Mouse (Mus musculus) myocyte (in vitro differentiated cells): ENCODE results near the gene Itm2c. TPM values are rescaled to one million over a fixed set of nuclear protein-coding genes. Genes with fewer than 3 reads are reported as not detected.

Experiments used
- H3K27me3 ChIP-seq: one replicate; pipeline ENCODE4 v1.6.1; 2011; ENCODE audit not compliant: control insufficient read depth, insufficient read depth, insufficient read length
- H3K36me3 ChIP-seq: one replicate; pipeline ENCODE4 v1.6.1; 2011; ENCODE audit not compliant: control insufficient read depth, insufficient read depth
- H3K4me2 ChIP-seq: one replicate; pipeline ENCODE4 v1.6.1; 2011; ENCODE audit warnings: low read depth, control low read depth
- H3K4me3 ChIP-seq: one replicate; pipeline ENCODE4 v1.5.1; 2011; ENCODE audit warnings: mild to moderate bottlenecking, control low read depth, moderate library complexity
- H3K79me2 ChIP-seq: one replicate; pipeline ENCODE4 v1.6.1; 2011; ENCODE audit not compliant: control insufficient read depth, insufficient read depth
- H3ac ChIP-seq: one replicate; pipeline ENCODE4 v1.6.1; 2011; ENCODE audit not compliant: control insufficient read depth, insufficient read length
- CEBPB ChIP-seq: IDR thresholded peaks from 2 replicates; pipeline ENCODE4 v1.6.1; 2011; ENCODE audit warnings: mild to moderate bottlenecking, moderate library complexity; ENCODE audit not compliant: poor library complexity, insufficient read depth, severe bottlenecking
- E2F4 ChIP-seq: IDR thresholded peaks from one replicate; pipeline ENCODE4 v1.6.1; 2011; ENCODE audit warnings: mild to moderate bottlenecking, control low read depth, moderate library complexity; ENCODE audit not compliant: insufficient read depth
- MAX ChIP-seq: IDR thresholded peaks from one replicate; pipeline ENCODE4 v1.6.1; 2011; ENCODE audit warnings: low read depth, mild to moderate bottlenecking, control low read depth
- MYOD1 ChIP-seq, 3 experiments: IDR thresholded peaks; one replicate each; pipeline ENCODE4 v1.6.1; 2011; ENCODE audit warnings: control low read depth in 2 of 3, low read depth in 2 of 3, mild to moderate bottlenecking in 2 of 3, moderate library complexity in 1 of 3; ENCODE audit not compliant: insufficient read length in 2 of 3, control insufficient read depth in 1 of 3
- MYOG ChIP-seq, 3 experiments: IDR thresholded peaks; one replicate each; pipeline ENCODE4 v1.6.1; 2011; ENCODE audit warnings: control low read depth in 2 of 3, low read depth in 2 of 3, mild to moderate bottlenecking in 2 of 3; ENCODE audit not compliant: insufficient read length in 2 of 3, control insufficient read depth in 1 of 3, insufficient read depth in 1 of 3
- POLR2A ChIP-seq: IDR thresholded peaks from one replicate; pipeline ENCODE4 v1.6.1; 2011; ENCODE audit warnings: low read depth, mild to moderate bottlenecking, control low read depth, moderate library complexity; ENCODE audit not compliant: insufficient read length
- POLR2AphosphoS2 ChIP-seq: IDR thresholded peaks from one replicate; pipeline ENCODE4 v1.6.1; 2011; ENCODE audit warnings: low read depth, control low read depth; ENCODE audit not compliant: insufficient read length
- REST ChIP-seq: IDR thresholded peaks from one replicate; pipeline ENCODE4 v1.6.1; 2011; ENCODE audit warnings: mild to moderate bottlenecking, control low read depth, moderate library complexity; ENCODE audit not compliant: insufficient read depth, insufficient read length
- SRF ChIP-seq: IDR thresholded peaks from one replicate; pipeline ENCODE4 v1.6.1; 2011; ENCODE audit warnings: low read depth; ENCODE audit not compliant: control insufficient read depth, insufficient read length
- TCF12 ChIP-seq: IDR thresholded peaks from one replicate; pipeline ENCODE4 v1.6.1; 2011; ENCODE audit warnings: mild to moderate bottlenecking, control low read depth; ENCODE audit not compliant: poor library complexity, insufficient read depth, severe bottlenecking
- TCF3 ChIP-seq: IDR thresholded peaks from one replicate; pipeline ENCODE4 v1.6.1; 2011; ENCODE audit warnings: low read depth, control low read depth; ENCODE audit not compliant: insufficient read length
- USF1 ChIP-seq: IDR thresholded peaks from one replicate; pipeline ENCODE4 v1.6.1; 2011; ENCODE audit warnings: low read depth, mild to moderate bottlenecking, control low read depth, moderate library complexity
- polyA plus RNA-seq: library from polyadenylated mRNA; unstranded; fragments of >200 nt; fragmentation: generic; extraction: Trizol; gene quantifications from one replicate; pipeline ENCODE4 v1.2.1, GENCODE M21; 2012; ENCODE audit warnings: missing spikeins

Itm2c gene
- polyA plus RNA-seq, 1 experiment = 86.6 TPM

GRCm38 (mm10) chr1:85935148-85935852 is 41.2 kb downstream of the Itm2c start:
- Histone ChIP-seq H3ac (no peak overlapping the region), H3K4me2 (no peak overlapping the region), H3K4me3 (no peak overlapping the region), H3K27me3 (peaks cover 6% of the 10 kb centered on the region), H3K36me3 (no peaks in the 10 kb centered on the region), H3K79me2 (no peaks in the 10 kb centered on the region)
- no peak for TF ChIP-seq USF1
- no peak for TF ChIP-seq TCF12
- no peak for TF ChIP-seq POLR2A
- no peak for TF ChIP-seq MYOD1 (IDR thresholded peaks at IDR 0.05; ENCODE audit: control insufficient read depth in 1 of 3, insufficient read length in 2 of 3, low read depth in 2 of 3)
- no peak for TF ChIP-seq POLR2AphosphoS2
- TF ChIP-seq REST = no peak
- TF ChIP-seq TCF3 = no peak
- TF ChIP-seq CEBPB = no peak
- TF ChIP-seq MYOG (IDR thresholded peaks at IDR 0.05; ENCODE audit: control insufficient read depth in 1 of 3, insufficient read depth in 1 of 3, insufficient read length in 2 of 3, low read depth in 2 of 3) = no peak
- no peak for TF ChIP-seq MAX
- no peak for TF ChIP-seq SRF
- no peak for TF ChIP-seq E2F4

DNA sequence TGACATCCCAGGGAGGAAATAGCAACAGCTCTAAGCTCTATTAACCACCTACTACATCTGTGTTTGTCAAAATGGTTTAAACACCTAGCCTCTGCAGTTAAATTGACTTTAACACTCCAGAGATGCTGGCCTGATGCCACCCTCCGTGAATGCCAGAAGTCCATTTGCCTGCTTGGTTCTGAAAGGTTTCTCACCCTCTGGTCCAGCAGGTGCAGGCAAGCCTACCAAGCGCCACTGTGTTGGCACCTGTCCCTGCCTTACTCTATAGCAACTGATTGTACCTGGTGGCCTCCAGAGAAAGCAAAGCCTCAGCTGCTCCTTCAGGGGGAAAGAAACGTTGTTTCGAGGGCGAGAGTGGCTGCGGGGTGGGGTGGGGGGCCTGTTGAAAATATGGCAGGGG is 42.2 kb downstream of the Itm2c start:
- H3K79me2 ChIP-seq = no peaks in the 10 kb centered on the region
- H3K36me3 ChIP-seq = no peaks in the 10 kb centered on the region
- peaks cover 6% of the 10 kb centered on the region for H3K27me3 ChIP-seq
- no peak for TF ChIP-seq TCF3
- no peak for TF ChIP-seq POLR2A
- TF ChIP-seq E2F4 = no peak
- no peak for TF ChIP-seq MAX
- TF ChIP-seq MYOG (IDR thresholded peaks at IDR 0.05; ENCODE audit: control insufficient read depth in 1 of 3, insufficient read depth in 1 of 3, insufficient read length in 2 of 3, low read depth in 2 of 3) = no peak
- no peak for TF ChIP-seq SRF
- no peak for TF ChIP-seq TCF12
- no peak for TF ChIP-seq MYOD1 (IDR thresholded peaks at IDR 0.05; ENCODE audit: control insufficient read depth in 1 of 3, insufficient read length in 2 of 3, low read depth in 2 of 3)
- TF ChIP-seq REST = no peak
- TF ChIP-seq POLR2AphosphoS2 = no peak
- TF ChIP-seq CEBPB = no peak
- no peak for TF ChIP-seq USF1
- H3K4me3 ChIP-seq = no peak overlapping the region
- H3ac ChIP-seq = no peak overlapping the region
- no peak overlapping the region for H3K4me2 ChIP-seq

- Histone ChIP-seq H3K36me3 (no peaks in the 10 kb centered on the region), H3K27me3 (peaks cover 11% of the 10 kb centered on the region), H3K4me3 (no peak overlapping the region), H3K79me2 (no peaks in the 10 kb centered on the region), H3K4me2 (no peak overlapping the region), H3ac (no peak overlapping the region)
- TF ChIP-seq MAX = no peak
- TF ChIP-seq TCF3 = no peak
- TF ChIP-seq POLR2A = no peak
- no peak for TF ChIP-seq POLR2AphosphoS2
- TF ChIP-seq REST = no peak
- TF ChIP-seq TCF12 = no peak
- no peak for TF ChIP-seq MYOG (IDR thresholded peaks at IDR 0.05; ENCODE audit: control insufficient read depth in 1 of 3, insufficient read depth in 1 of 3, insufficient read length in 2 of 3, low read depth in 2 of 3)
- TF ChIP-seq CEBPB = no peak
- no peak for TF ChIP-seq SRF
- TF ChIP-seq USF1 = no peak
These were observed 43.2 kb downstream of the Itm2c start for GRCm38 (mm10) chr1:85937323-85937722.

DNA sequence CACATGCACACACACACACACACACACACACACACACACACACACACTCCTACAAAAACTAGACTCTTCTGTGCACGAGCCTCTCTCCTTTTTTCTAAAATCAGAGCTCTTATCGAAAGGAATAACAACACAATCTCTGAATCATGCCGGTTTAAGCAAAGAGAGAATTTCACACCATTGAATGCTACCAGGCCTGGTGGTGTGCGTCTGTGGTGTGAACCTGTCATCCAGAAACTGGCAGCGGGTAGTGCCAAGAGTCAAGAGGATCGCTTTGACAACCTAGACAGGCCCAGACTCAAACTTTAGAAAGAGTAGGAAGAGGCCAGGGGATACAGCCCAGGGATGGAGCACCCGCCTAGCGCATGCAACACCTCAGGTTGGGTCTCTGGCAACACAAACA is 48.2 kb downstream of the Itm2c start:
- Histone ChIP-seq H3K4me2 (no peak overlapping the region), H3K27me3 (peaks cover 11% of the 10 kb centered on the region), H3K79me2 (no peaks in the 10 kb centered on the region), H3K4me3 (no peak overlapping the region), H3ac (no peak overlapping the region), H3K36me3 (no peaks in the 10 kb centered on the region)
- TF ChIP-seq SRF = no peak
- TF ChIP-seq MYOD1 (IDR thresholded peaks at IDR 0.05; ENCODE audit: control insufficient read depth in 1 of 3, insufficient read length in 2 of 3, low read depth in 2 of 3) = no peak
- no peak for TF ChIP-seq TCF12
- no peak for TF ChIP-seq POLR2A
- TF ChIP-seq POLR2AphosphoS2 = no peak
- no peak for TF ChIP-seq E2F4
- TF ChIP-seq MAX = no peak
- no peak for TF ChIP-seq REST
- TF ChIP-seq MYOG (IDR thresholded peaks at IDR 0.05; ENCODE audit: control insufficient read depth in 1 of 3, insufficient read depth in 1 of 3, insufficient read length in 2 of 3, low read depth in 2 of 3) = no peak
- no peak for TF ChIP-seq TCF3
- no peak for TF ChIP-seq USF1
- TF ChIP-seq CEBPB = no peak
